Mouse (Mus musculus) erythroid progenitor cell, adult 5-6 weeks (primary cell): ENCODE measurements around the gene Esam. TPM values are rescaled to one million over a fixed set of nuclear protein-coding genes. Genes with fewer than 3 reads are reported as not detected.

Source experiments
- total RNA-seq, 2 experiments: library from RNA; stranded (forward) in 1 of 2; stranded (reverse) in 1 of 2; fragments of 150-400 nt in 1 of 2; fragments of 186-747, 209-891 nt in 1 of 2; gene quantifications; 2 replicates each; pipeline versions ENCODE4 v1.2.3 to v1.2.4; 2015 to 2017; ENCODE audit warnings: low replicate concordance in 2 of 2

Esam gene
- total RNA-seq, 2 experiments from 2014 or later: not detected

Other genes starting within 250 kb of the Esam start
- 10.1 and 13.7 TPM in 2 replicates for gene Ccdc15, start 179.6 kb upstream of the Esam start, total RNA-seq (2015; ENCODE audit: low replicate concordance)
- 6.1 and 8.0 TPM in 2 replicates for gene Ccdc15, start 179.6 kb upstream of the Esam start, total RNA-seq (2017; ENCODE audit: low replicate concordance)
- not detected in 2 replicates for gene Hepacam, start 160.7 kb upstream of the Esam start, total RNA-seq (2015; ENCODE audit: low replicate concordance)
- not detected in 2 replicates for gene Hepacam, start 160.7 kb upstream of the Esam start, total RNA-seq (2017; ENCODE audit: low replicate concordance)
- gene Robo4, start 126.2 kb upstream of the Esam start, total RNA-seq (2015; ENCODE audit: low replicate concordance): not detected in 2 replicates
- gene Robo4, start 126.2 kb upstream of the Esam start, total RNA-seq (2017; ENCODE audit: low replicate concordance): not detected in 2 replicates
- not detected in 2 replicates for gene Robo3, start 94.8 kb upstream of the Esam start, total RNA-seq (2015; ENCODE audit: low replicate concordance)
- not detected in 2 replicates for gene Robo3, start 94.8 kb upstream of the Esam start, total RNA-seq (2017; ENCODE audit: low replicate concordance)
- 5.0 and 8.3 TPM in 2 replicates for gene Msantd2, start 38.8 kb upstream of the Esam start, total RNA-seq (2015; ENCODE audit: low replicate concordance)
- 0.91 and 1.0 TPM in 2 replicates for gene Msantd2, start 38.8 kb upstream of the Esam start, total RNA-seq (2017; ENCODE audit: low replicate concordance)
- not detected in 2 replicates for gene Vsig2, start 11.2 kb downstream of the Esam start, total RNA-seq (2015; ENCODE audit: low replicate concordance)
- gene Vsig2, start 11.2 kb downstream of the Esam start, total RNA-seq (2017; ENCODE audit: low replicate concordance): not detected in 2 replicates
- 1.1 and 3.8 TPM in 2 replicates for gene Nrgn, start 24.8 kb downstream of the Esam start, total RNA-seq (2015; ENCODE audit: low replicate concordance)
- 2.3 TPM in 1 of 2 replicates, not detected in the other for gene Nrgn, start 24.8 kb downstream of the Esam start, total RNA-seq (2017; ENCODE audit: low replicate concordance)
- 2.2 and 2.5 TPM in 2 replicates for gene Siae, start 27.6 kb downstream of the Esam start, total RNA-seq (2015; ENCODE audit: low replicate concordance)
- 3.6 and 5.9 TPM in 2 replicates for gene Siae, start 27.6 kb downstream of the Esam start, total RNA-seq (2017; ENCODE audit: low replicate concordance)
- gene Spa17, start 85.6 kb downstream of the Esam start, total RNA-seq (2015; ENCODE audit: low replicate concordance): not detected in 2 replicates
- 11.6 TPM in 1 of 2 replicates, not detected in the other for gene Spa17, start 85.6 kb downstream of the Esam start, total RNA-seq (2017; ENCODE audit: low replicate concordance)
- 16.9 and 30.6 TPM in 2 replicates for gene Tbrg1, start 129.2 kb downstream of the Esam start, total RNA-seq (2015; ENCODE audit: low replicate concordance)
- 19.5 and 25.8 TPM in 2 replicates for gene Tbrg1, start 129.2 kb downstream of the Esam start, total RNA-seq (2017; ENCODE audit: low replicate concordance)
- not detected in 2 replicates for gene Panx3, start 141.2 kb downstream of the Esam start, total RNA-seq (2015; ENCODE audit: low replicate concordance)
- not detected in 2 replicates for gene Panx3, start 141.2 kb downstream of the Esam start, total RNA-seq (2017; ENCODE audit: low replicate concordance)
- gene Olfr160, start 188.2 kb downstream of the Esam start, total RNA-seq (2015; ENCODE audit: low replicate concordance): not detected in 2 replicates
- gene Olfr160, start 188.2 kb downstream of the Esam start, total RNA-seq (2017; ENCODE audit: low replicate concordance): not detected in 2 replicates
- not detected in 2 replicates for gene Olfr874, start 217.0 kb downstream of the Esam start, total RNA-seq (2015; ENCODE audit: low replicate concordance)
- not detected in 2 replicates for gene Olfr874, start 217.0 kb downstream of the Esam start, total RNA-seq (2017; ENCODE audit: low replicate concordance)
- gene Olfr875, start 243.8 kb downstream of the Esam start, total RNA-seq (2015; ENCODE audit: low replicate concordance): not detected in 2 replicates
- gene Olfr875, start 243.8 kb downstream of the Esam start, total RNA-seq (2017; ENCODE audit: low replicate concordance): not detected in 2 replicates